Mouse (Mus musculus) erythroblast, embryonic 14.5 days (primary cell): ENCODE measurements at regions not wholly inside any gene's neighbourhood (a gene's known extent, or its start where the extent isn't known, plus 50 kb on each side); places are given as distances from the start of the nearest gene placed in this dataset.

Experiments
- GATA1 ChIP-seq: IDR thresholded peaks from 2 replicates; pipeline ENCODE4 v1.6.1; 2012; ENCODE audit warnings: low read length, inconsistent platforms, mixed read lengths
- TAL1 ChIP-seq: IDR thresholded peaks from 3 replicates; pipeline ENCODE4 v1.6.1; 2012; ENCODE audit warnings: low read length, inconsistent platforms, mixed read lengths

DNA sequence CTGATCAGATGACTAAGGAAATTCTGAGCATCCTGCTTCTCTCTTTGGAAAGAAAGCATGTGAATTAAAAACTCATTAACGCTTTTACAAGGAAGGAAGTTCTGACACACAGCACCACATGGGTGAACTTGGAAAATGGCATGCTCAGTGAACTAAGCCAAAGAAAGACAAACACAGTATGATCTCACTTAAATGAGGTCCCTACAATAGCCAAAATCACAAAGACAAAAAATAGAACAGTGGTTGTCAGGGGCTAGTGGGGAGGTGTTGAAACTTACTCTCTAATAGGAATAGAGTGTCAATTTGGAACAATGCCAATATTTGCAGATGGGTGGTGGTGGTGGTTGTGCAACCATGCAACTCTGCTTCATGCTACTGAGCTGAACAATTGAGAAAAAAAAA is 172.7 kb upstream of the Prkcq start:
- TF ChIP-seq GATA1: no peak
- TF ChIP-seq TAL1: no peak
